Mouse (Mus musculus) cerebellum, adult 2 months (tissue): ENCODE measurements around the gene Kif28.

Experiments used
- CTCF ChIP-seq: fragments of 200-500 bp; IDR thresholded peaks from 2 replicates; pipeline ENCODE4 v1.5.1; 2011; ENCODE audit warnings: low read depth, mild to moderate bottlenecking, control low read depth, low read length, moderate library complexity, borderline replicate concordance; ENCODE audit not compliant: insufficient read depth
- POLR2A ChIP-seq: fragments of 200-500 bp; IDR thresholded peaks from 2 replicates; pipeline ENCODE4 v1.6.1; 2011; ENCODE audit warnings: low read length, control low read depth, borderline replicate concordance; ENCODE audit not compliant: insufficient read depth

DNA sequence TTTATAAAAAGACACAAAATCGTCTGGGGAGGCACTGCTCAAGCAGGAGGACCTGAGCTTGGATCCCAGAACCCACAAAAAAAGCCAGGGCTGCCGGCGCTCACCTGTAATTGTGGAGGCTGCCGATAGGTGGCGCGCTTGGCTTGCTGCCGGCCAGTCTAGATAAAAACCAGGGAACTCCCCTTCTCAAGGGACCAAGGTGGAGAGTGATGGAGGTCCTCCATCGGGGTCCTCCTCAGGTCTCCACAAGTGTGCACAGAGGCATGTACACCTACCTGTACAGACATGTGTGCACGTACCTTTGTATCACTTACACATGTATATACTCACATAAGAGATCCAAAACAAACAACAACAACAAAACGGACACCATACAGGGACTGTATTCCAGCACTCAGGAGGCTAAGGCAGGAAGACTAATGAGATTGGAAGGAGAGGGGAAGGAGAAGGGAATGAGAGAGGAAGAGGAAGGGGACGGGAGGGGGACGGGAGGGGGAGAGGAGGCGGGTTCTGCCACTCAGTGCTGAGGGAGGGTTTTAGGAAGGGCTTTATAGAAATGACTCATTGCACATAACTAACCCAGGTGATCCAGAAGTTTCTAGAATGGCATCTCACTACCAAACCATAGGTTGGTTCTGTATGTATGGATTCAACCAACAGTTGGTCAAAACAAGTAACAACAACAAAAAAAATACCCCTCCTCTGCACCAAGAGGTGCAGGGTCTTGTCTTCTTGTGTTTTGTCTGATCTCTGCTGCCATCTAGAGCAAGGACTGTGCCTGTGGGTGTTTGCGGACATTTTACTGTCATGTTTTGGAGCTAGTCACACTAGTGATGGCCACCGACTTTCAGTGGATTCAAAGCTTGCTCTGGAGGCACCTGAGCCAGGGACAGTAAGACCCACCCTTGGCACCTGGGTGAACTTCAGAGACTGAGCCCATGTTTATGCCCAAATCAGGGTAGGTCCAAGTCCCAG lies 10.3 kb downstream of the Kif28 start:
- TF ChIP-seq CTCF (peak; percentile 50; the same call in 1 of the 2 replicates), POLR2A (no peak)
